Mouse (Mus musculus) stomach, embryonic 16.5 days (tissue): ENCODE data around the gene Tmem205. TPM values are rescaled to one million over a fixed set of nuclear protein-coding genes. Genes with fewer than 3 reads are reported as not detected.

Source experiments
- ATAC-seq: fragments of 200-750 bp; cut with Nextera tagmentation; 2 replicates; pipeline ENCODE4 v1.8.0; 2017; ENCODE audit warnings: moderate number of reproducible peaks, moderate TSS enrichment; ENCODE audit not compliant: insufficient read depth, low FRiP score
- H3K27ac ChIP-seq: fragments of 300-500 bp; sonication (generic); 2 replicates; pipeline ENCODE4 v1.5.1; 2014; ENCODE audit warnings: low read length
- H3K27me3 ChIP-seq: fragments of 300-500 bp; sonication (generic); 2 replicates; pipeline ENCODE4 v1.6.1; 2014; ENCODE audit warnings: low read length, control low read depth, mixed read lengths; ENCODE audit not compliant: control insufficient read depth, insufficient read depth
- H3K36me3 ChIP-seq: fragments of 300-500 bp; sonication (generic); 2 replicates; pipeline ENCODE4 v1.6.1; 2014; ENCODE audit warnings: low read length; ENCODE audit not compliant: control insufficient read depth, insufficient read depth
- H3K4me1 ChIP-seq: fragments of 300-500 bp; sonication (generic); 2 replicates; pipeline ENCODE4 v1.6.1; 2014; ENCODE audit warnings: low read length, control low read depth, mixed read lengths; ENCODE audit not compliant: control insufficient read depth, insufficient read depth
- H3K4me2 ChIP-seq: fragments of 300-500 bp; sonication (generic); 2 replicates; pipeline ENCODE4 v1.6.1; 2014; ENCODE audit warnings: low read depth, low read length, mixed read lengths
- H3K4me3 ChIP-seq: fragments of 300-500 bp; sonication (generic); replicated peaks from 2 replicates; pipeline ENCODE4 v1.5.1; 2014; ENCODE audit warnings: mild to moderate bottlenecking, low read length
- H3K9ac ChIP-seq: fragments of 300-500 bp; sonication (generic); 2 replicates; pipeline ENCODE4 v1.6.1; 2014; ENCODE audit warnings: low read length
- H3K9me3 ChIP-seq: fragments of 300-500 bp; sonication (generic); replicated peaks from 2 replicates; pipeline ENCODE4 v1.6.1; 2016; ENCODE audit warnings: low read length, control low read depth; ENCODE audit not compliant: control insufficient read depth
- WGBS: fragments of 180-500 bp; shearing (Covaris S2); extraction: QIAGEN DNeasy Blood & Tissue Kit; methylation state at CpG from one replicate; pipeline ENCODE4 v1.1.7; 2014; 5-methylcytosine and 5-hydroxymethylcytosine counted together
- polyA plus RNA-seq: library from polyadenylated mRNA; unstranded; fragments of >200 nt; fragmentation: Nextera tagmentation; extraction: Ambion mirVana; gene quantifications from 2 replicates; pipeline ENCODE4 v1.2.1, GENCODE M21; 2015

Gene Tmem205
- polyA plus RNA-seq, 1 experiment from 2014 or later = 74.5 TPM

DNA sequence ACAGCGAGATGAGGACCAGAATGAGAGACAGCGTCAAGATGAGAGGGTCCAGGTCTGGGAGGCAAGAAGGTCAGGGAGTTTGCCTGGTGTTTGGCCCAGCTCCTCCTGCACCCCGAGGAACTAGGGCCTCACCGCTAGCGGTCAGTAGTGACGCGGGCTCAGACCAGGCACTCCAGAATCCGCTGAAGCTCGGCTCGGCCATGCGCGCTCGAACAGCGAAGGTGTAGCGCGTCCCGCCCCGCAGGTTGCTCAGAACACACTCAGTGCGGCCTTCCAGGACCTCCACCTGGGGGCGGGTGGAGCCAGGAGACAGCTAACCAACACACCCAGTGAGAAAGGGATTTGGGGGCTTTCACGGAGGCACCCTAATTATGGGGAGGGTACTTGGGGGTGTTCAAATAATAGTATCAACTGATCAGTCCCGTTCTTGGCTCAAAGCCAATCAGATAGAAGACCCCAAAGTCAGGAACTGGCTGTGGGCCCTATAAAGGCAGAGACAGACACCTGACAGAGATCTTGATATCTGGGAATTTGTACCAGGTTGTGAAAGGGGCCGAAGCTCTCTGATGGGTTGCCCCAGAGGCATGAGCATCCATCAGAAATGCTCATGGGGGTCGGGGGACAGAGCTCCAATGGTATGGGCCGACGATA lies 33.3 kb upstream of the Tmem205 start:
- H3K4me2 ChIP-seq = peak overlapping the region; percentile 69; the same call in 1 of the 2 replicates

DNA sequence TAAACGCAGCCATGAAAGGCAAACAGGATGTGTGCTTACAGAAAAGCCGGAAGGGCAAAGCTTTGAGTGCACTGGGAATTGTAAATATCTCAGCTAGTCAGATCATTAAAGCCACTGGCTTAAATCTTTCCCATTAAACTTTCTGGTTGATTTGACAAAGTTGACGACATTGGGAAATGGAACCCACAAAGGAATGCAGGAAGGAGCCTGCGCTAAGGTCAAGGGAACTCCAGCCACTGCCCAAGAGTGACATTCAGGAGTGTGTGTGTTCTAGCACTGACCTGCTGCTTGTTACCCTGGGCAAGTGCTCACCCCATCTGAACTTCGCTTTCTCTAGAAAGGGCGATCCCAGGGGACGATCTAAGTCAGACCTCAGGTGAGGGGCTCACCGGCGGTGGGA lies 32.8 kb upstream of the Tmem205 start:
- 50% methylated on average over 9 of the region's 9 CpGs for WGBS
- no peak for ATAC-seq
- no peak overlapping the region for H3K4me3 ChIP-seq
- no peaks in the 10 kb centered on the region for H3K9me3 ChIP-seq
- no peaks in the 10 kb centered on the region for H3K36me3 ChIP-seq
- H3K27me3 ChIP-seq = peaks cover 20% of the 10 kb centered on the region
- H3K27ac ChIP-seq = no peak overlapping the region
- H3K9ac ChIP-seq = no peak overlapping the region
- peaks cover 31% of the 10 kb centered on the region for H3K4me1 ChIP-seq
- no peak overlapping the region for H3K4me2 ChIP-seq

More for the DNA sequence above, 33.3 kb upstream of the Tmem205 start:
- Histone ChIP-seq H3K9ac (no peak overlapping the region), H3K9me3 (no peaks in the 10 kb centered on the region), H3K4me3 (peak overlapping the region; percentile 45; the same call in 1 of the 2 replicates), H3K4me1 (peaks cover 31% of the 10 kb centered on the region), H3K36me3 (no peaks in the 10 kb centered on the region), H3K27me3 (peaks cover 20% of the 10 kb centered on the region), H3K27ac (no peak overlapping the region)
- 13% methylated on average over 26 of the region's 26 CpGs for WGBS
- ATAC-seq = no peak

DNA sequence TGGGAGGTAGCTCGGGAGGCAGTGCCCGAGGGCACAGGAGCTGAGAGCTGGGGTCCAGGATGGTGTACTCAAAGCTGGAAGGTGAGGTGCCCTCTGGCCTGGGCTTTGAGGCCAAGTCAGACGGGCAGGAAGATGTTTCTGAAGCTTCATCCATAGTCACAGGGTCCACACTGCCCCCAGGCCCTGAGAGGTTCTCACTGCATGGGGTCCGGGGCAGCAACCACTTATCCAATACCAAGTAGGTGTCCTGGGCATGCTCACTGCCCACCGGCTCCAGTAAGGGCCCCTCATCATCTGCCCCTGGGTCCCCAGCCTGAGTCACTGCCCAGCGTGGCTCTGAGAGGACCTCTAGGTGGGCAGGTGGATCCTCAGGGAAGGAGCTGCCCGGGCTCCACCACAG lies 31.9 kb upstream of the Tmem205 start:
- Histone ChIP-seq H3K9me3 (no peaks in the 10 kb centered on the region), H3K9ac (no peak overlapping the region), H3K4me3 (no peak overlapping the region), H3K36me3 (no peaks in the 10 kb centered on the region), H3K27ac (no peak overlapping the region), H3K4me2 (no peak overlapping the region), H3K4me1 (peaks cover 31% of the 10 kb centered on the region), H3K27me3 (peaks cover 20% of the 10 kb centered on the region)
- ATAC-seq = no peak
- 87% methylated on average over 7 of the region's 7 CpGs for WGBS

DNA sequence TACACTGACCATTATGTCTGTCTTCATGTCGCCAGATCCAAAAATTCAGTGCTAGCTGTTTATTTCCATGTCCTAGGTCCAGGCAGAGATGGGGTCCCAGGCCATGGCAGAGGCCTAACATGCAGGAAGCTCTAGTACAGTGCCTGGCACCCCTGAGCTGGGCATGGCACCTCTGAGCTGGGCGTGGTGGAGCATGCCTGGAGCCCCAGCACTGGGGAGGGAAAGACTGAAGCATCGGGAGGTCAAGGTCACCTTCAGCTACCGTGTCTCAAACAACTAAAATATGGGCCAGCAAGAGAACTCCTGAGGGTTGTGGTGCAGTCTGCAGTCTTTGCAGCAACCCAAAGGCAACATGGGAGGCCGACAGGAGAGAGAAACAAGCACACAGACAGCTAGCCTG lies 31.0 kb upstream of the Tmem205 start:
- H3K4me3 ChIP-seq = no peak overlapping the region
- no peak overlapping the region for H3K27ac ChIP-seq
- 76% methylated on average over 5 of the region's 5 CpGs for WGBS
- H3K36me3 ChIP-seq = no peaks in the 10 kb centered on the region
- H3K4me1 ChIP-seq = peaks cover 27% of the 10 kb centered on the region
- peaks cover 20% of the 10 kb centered on the region for H3K27me3 ChIP-seq
- no peak for ATAC-seq
- no peak overlapping the region for H3K4me2 ChIP-seq
- no peaks in the 10 kb centered on the region for H3K9me3 ChIP-seq
- no peak overlapping the region for H3K9ac ChIP-seq

DNA sequence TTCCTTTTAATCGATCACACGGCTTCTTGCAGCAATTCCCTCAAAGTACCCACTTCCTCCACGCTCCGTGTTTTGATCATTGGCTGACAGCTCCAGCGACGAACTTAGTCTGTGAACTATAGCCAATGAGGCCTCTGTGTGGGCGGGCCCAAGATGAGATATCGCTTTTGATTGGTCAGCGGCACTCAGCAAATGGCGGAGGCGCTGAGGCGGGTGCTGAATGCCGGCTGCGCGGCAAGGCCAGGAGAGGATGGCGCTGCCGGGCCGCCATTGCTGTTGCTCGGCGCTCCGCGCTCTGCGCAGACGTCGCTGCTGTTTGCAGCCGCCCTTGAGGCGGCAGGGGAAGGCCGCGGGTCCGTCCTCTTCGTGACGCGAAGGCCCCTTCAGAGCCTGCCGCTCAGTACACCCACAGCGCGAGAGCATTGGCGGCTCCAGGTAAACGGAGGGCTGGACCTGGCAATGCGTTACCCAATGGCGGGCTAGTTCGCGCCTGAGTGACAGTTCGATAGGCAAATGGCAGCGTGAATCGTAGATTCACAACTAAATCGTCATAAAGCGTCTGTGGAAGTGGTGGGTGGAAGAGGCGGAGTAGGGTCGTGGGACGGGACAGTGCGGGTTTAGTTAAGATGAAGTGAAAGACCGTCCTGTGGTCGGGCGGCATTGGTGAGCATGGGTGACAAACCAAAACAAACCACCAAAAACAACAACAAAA lies 28.4 kb upstream of the Tmem205 start, which contains the start of gene Swsap1:
Swsap1 (plus strand) TSS at position 186 of the 712 bp plus-strand sequence.
- Histone ChIP-seq H3K4me2 (peak within 1 kb of the TSS; percentile 72), H3K9ac (peak within 1 kb of the TSS; percentile 79), H3K4me1 (peaks cover 4% of the 10 kb centered on the region; the same call in 1 of the 2 replicates), H3K27me3 (peaks cover 5% of the 10 kb centered on the region), H3K9me3 (no peaks in the 10 kb centered on the region), H3K27ac (peak within 1 kb of the TSS; percentile 88), H3K4me3 (peak within 1 kb of the TSS; percentile 79), H3K36me3 (no peaks in the 10 kb centered on the region)
- under 1% methylated on average over 54 of the region's 54 CpGs for WGBS
- ATAC-seq = peak; percentile 96

DNA sequence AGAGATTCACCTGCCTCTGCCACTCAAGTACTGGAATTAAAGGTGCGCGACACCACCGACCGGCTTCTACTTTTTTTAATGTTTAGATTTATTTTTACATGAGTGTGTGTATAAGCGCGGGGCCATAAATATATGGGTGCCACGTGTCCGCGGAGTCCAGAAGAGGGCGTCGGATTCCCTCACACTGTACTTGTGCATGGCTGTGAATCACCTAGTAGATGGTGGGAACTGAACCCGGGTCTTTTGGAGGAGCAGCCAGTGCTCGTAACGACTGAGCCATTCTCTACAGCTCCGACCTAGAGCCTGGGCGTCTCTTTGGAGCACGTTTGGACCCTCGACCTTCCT lies 27.8 kb upstream of the Tmem205 start:
- Histone ChIP-seq H3K4me2 (peak overlapping the region; percentile 72), H3K9me3 (no peaks in the 10 kb centered on the region), H3K27ac (peak overlapping the region; percentile 88), H3K36me3 (no peaks in the 10 kb centered on the region), H3K4me1 (peaks cover 3% of the 10 kb centered on the region; the same call in 1 of the 2 replicates), H3K9ac (peak overlapping the region; percentile 75), H3K4me3 (peak overlapping the region; percentile 79), H3K27me3 (peaks cover under 1% of the 10 kb centered on the region; the same call in 1 of the 2 replicates)
- ATAC-seq = peak; percentile 69
- WGBS = under 1% methylated on average over 18 of the region's 18 CpGs

DNA sequence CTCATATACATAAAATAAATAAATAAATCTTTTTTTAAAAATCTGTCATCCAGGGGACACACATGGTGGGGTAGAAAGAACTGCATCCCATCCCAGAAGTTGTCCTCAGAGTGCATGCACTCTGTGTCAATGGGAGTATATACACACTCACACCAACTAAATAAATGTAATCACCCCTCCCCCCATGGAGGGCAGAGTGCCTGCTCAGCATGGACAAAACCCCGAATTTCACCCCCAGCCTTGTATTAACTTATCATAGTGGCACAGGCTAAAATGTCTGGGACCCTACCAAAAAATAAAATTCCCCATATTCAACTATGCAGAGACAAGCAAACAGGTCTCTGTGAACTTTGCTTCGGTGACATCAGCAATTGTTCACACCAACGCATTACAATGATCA lies 27.3 kb upstream of the Tmem205 start:
- 69% methylated on average over 3 of the region's 3 CpGs for WGBS
- Histone ChIP-seq H3K4me2 (peak overlapping the region; percentile 72), H3K9ac (no peak overlapping the region), H3K27me3 (no peaks in the 10 kb centered on the region), H3K9me3 (no peaks in the 10 kb centered on the region), H3K4me3 (no peak overlapping the region), H3K4me1 (peaks cover 3% of the 10 kb centered on the region; the same call in 1 of the 2 replicates), H3K27ac (no peak overlapping the region), H3K36me3 (no peaks in the 10 kb centered on the region)
- no peak for ATAC-seq

DNA sequence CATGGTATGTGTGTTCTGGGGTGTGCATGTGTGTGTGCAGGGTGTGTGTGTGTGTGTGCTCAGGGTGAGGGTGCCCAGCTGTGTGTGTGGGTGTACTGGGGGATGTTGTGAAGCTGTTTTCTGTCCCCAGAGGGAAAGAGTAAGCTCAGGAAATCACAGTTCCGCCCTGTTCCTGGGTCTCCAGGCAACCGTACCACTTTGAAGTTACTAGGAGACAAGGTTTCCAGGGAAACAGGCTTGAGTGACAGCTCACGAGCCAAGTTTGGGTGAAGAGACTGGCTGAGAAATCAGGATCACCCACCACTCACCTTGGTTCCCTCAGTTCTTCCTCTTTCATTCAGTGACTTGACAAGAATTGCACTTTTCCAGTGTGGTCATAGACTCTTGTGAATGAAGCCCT lies 26.2 kb upstream of the Tmem205 start:
- H3K36me3 ChIP-seq = no peaks in the 10 kb centered on the region
- no peaks in the 10 kb centered on the region for H3K27me3 ChIP-seq
- WGBS = 14% methylated on average over 3 of the region's 3 CpGs
- peaks cover 3% of the 10 kb centered on the region; the same call in 1 of the 2 replicates for H3K4me1 ChIP-seq
- ATAC-seq = no peak
- no peak overlapping the region for H3K4me3 ChIP-seq
- no peaks in the 10 kb centered on the region for H3K9me3 ChIP-seq
- H3K4me2 ChIP-seq = no peak overlapping the region
- H3K9ac ChIP-seq = no peak overlapping the region
- H3K27ac ChIP-seq = no peak overlapping the region

DNA sequence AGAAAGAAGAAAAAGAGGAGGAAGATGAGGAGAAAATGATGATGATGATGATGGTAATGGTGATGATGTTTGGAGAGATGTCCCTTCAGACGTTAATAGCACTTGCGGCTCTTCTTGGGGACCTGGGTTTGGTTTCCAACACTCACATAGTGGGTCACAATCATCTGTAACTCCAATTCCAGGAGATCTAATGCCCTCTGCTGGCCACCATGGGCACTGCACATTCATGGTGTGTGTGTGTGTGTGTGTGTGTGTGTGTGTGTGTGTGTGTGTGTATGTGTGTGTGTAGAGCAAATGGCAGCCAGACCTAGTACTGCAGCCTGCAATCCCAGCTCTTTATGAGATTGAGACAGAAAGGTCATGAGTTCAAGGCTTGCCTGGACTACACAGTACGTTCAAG lies 24.6 kb upstream of the Tmem205 start:
- no peaks in the 10 kb centered on the region for H3K36me3 ChIP-seq
- 75% methylated on average over 3 of the region's 3 CpGs for WGBS
- no peaks in the 10 kb centered on the region for H3K27me3 ChIP-seq
- no peak overlapping the region for H3K4me2 ChIP-seq
- peaks cover 10% of the 10 kb centered on the region; the same call in 1 of the 2 replicates for H3K4me1 ChIP-seq
- ATAC-seq = no peak
- H3K4me3 ChIP-seq = no peak overlapping the region
- no peak overlapping the region for H3K9ac ChIP-seq
- H3K9me3 ChIP-seq = no peaks in the 10 kb centered on the region
- no peak overlapping the region for H3K27ac ChIP-seq
